Mouse (Mus musculus) NIH3T3 (cell line): ENCODE data around the gene Eprs.
A peak's percentile ranks its signal among the peaks of the same experiment; 100 is the strongest.

Experiments
- DNase-seq: peaks from one replicate; pipeline ENCODE4 v3.0.0-alpha.2; 2012; ENCODE audit warnings: low read depth

The Eprs gene

GRCm38 (mm10) chr1:185363526-185364182, 810 bp downstream of the Eprs start:
- DNase-seq: peak; percentile 86

- DNase-seq: no peak
Observed at GRCm38 (mm10) chr1:185364183-185364540, 1.3 kb downstream of the Eprs start.

GRCm38 (mm10) chr1:185367383-185367782, 4.5 kb downstream of the Eprs start:
- no peak for DNase-seq

- DNase-seq: no peak
Observed at GRCm38 (mm10) chr1:185369979-185370378, 7.1 kb downstream of the Eprs start.

GRCm38 (mm10) chr1:185376390-185376789, 13.5 kb downstream of the Eprs start:
- peak; percentile 62 for DNase-seq

- no peak for DNase-seq
Observed at GRCm38 (mm10) chr1:185377429-185377828, 14.6 kb downstream of the Eprs start.

GRCm38 (mm10) chr1:185401615-185402014, 38.8 kb downstream of the Eprs start:
- peak; percentile 83 for DNase-seq

- peak; percentile 81 for DNase-seq
Observed at GRCm38 (mm10) chr1:185404021-185404420, 41.2 kb downstream of the Eprs start.

GRCm38 (mm10) chr1:185405921-185406320, 43.1 kb downstream of the Eprs start:
- no peak for DNase-seq

GRCm38 (mm10) chr1:185409831-185410230, 47.0 kb downstream of the Eprs start:
- peak; percentile 18 for DNase-seq

GRCm38 (mm10) chr1:185418011-185418410, 55.2 kb downstream of the Eprs start:
- no peak for DNase-seq

GRCm38 (mm10) chr1:185419805-185420204, 57.0 kb downstream of the Eprs start:
- DNase-seq: no peak

- no peak for DNase-seq
Observed at GRCm38 (mm10) chr1:185420776-185421175, 57.9 kb downstream of the Eprs start.

- no peak for DNase-seq
Observed at GRCm38 (mm10) chr1:185426583-185426982, 63.7 kb downstream of the Eprs start.

GRCm38 (mm10) chr1:185430488-185430887, 67.6 kb downstream of the Eprs start:
- DNase-seq: no peak

GRCm38 (mm10) chr1:185431245-185431997, 68.6 kb downstream of the Eprs start:
- no peak for DNase-seq

GRCm38 (mm10) chr1:185431998-185432317, 69.1 kb downstream of the Eprs start:
- no peak for DNase-seq

- no peak for DNase-seq
Observed at GRCm38 (mm10) chr1:185433112-185433511, 70.3 kb downstream of the Eprs start.

GRCm38 (mm10) chr1:185438841-185439580, 76.2 kb downstream of the Eprs start:
- DNase-seq: peak; percentile 25

- DNase-seq: no peak
Observed at GRCm38 (mm10) chr1:185441703-185442472, 79.0 kb downstream of the Eprs start.

GRCm38 (mm10) chr1:185448936-185449335, 86.1 kb downstream of the Eprs start:
- no peak for DNase-seq

- no peak for DNase-seq
Observed at GRCm38 (mm10) chr1:185449727-185450126, 86.9 kb downstream of the Eprs start.
